7 mouse cellular contexts compared by ENCODE assay signal in genomic region chr1:30872836-30873540, GRCm38 (mm10). TPM values are rescaled to one million over a fixed set of nuclear protein-coding genes. Genes with fewer than 3 reads are reported as not detected.
DNase-seq lines count a peak whose midpoint lies in the region; ATAC-seq lines count a peak whose summit lies in the region.

No protein-coding gene starts in this region.

- ATAC-seq in granulocyte monocyte progenitor cell, adult 5-6 weeks (replicated peaks; ENCODE audit: poor library complexity, severe bottlenecking), result peak; percentile 54
- peak; percentile 38 for ATAC-seq in megakaryocyte, adult 5-6 weeks (ENCODE audit: poor library complexity, severe bottlenecking)

- peak; percentile 81 for DNase-seq in A20 (ENCODE audit: low read depth, low spot score)
- DNase-seq in CD4-positive, CD25-positive, alpha-beta regulatory T cell, adult 2 months (ENCODE audit: low read depth, low spot score), result peak; percentile 76
- DNase-seq in cerebellum, adult 9-11 months, result peak; percentile 77
- peak; percentile 49 to 70 for DNase-seq in layer of hippocampus, postnatal 14 days (ENCODE audit: low spot score in 2 of 2)
- DNase-seq in spleen, adult 12 weeks (ENCODE audit: low spot score), result peak; percentile 62

RNA-seq across cellular contexts. Expression of gene Phf3, which starts 0.7 kb away (rescaled TPM):
- total RNA-seq in granulocyte monocyte progenitor cell, adult 5-6 weeks (2014; fragmentation: Nextera tagmentation), result 59.3 and 66.5 TPM in 2 replicates
- 90.2 and 138 TPM in 2 replicates for total RNA-seq in granulocyte monocyte progenitor cell, adult 5-6 weeks (2017)
- total RNA-seq in layer of hippocampus, postnatal 14 days (2021), result 10 to 100 TPM; 81.5 to 83.0 TPM
- 63.9 and 68.6 TPM in 2 replicates for total RNA-seq in megakaryocyte, adult 5-6 weeks (2015)
- total RNA-seq in megakaryocyte, adult 5-6 weeks (2017), result 81.3 and 84.4 TPM in 2 replicates

Comparison
In these comparisons a context has a peak if more than half of its experiments do, and no peak if none do; other contexts are left out.
1. Peak in every context shown above with its lines: DNase-seq and ATAC-seq.